Mouse (Mus musculus): ENCODE measurements around the gene Tcn2.
"Not testable (repeated sequence)": the region's sequence is repeated elsewhere in the genome, so short reads cannot be mapped to it uniquely, and the experiment has no call there.

Tcn2 gene

DNA sequence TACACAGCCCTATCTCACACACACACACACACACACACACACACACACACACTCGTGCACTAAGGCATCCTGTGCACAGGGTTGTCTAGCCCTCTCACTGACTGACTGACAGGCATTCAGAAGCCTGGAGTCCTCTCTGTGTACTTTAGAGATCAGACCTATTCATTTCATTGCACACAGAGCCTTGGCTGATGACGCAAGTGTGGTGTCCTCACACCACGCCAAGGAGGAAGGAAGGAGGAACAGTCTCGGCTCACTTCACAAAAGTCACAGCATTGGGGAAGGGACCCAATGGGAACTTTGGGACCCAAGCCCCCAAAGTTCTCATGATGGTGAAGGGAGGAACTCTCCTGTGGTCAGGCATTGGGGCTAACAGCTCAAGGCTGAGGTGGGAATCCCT lies 1.9 kb downstream of the Tcn2 start:
- no peak for DNase-seq (ENCODE audit: low spot score in 2 of 2)

GRCm38 (mm10) chr11:3925916-3926315 lies 6.0 kb downstream of the Tcn2 start:
- DNase-seq (ENCODE audit: low spot score in 2 of 2) = no peak

DNA sequence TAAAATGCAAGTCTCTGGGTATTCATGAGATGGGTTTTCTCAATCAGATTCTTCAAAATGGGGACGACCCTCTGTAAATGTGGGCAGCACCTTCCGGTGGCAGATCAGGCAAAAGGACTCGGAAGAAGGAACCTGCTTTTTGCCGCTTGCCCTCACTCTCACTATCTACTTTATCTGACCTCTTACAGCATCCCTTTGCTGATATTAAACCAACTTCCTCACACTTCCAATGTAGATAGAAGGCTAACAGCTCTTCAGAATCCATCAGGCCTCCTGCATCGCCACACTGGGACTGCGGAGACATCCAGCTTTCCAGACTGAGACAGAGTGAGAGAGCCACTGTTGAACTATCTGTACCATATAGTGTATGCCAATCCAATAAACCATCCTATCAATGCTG lies 9.2 kb downstream of the Tcn2 start:
- DNase-seq (ENCODE audit: low spot score in 2 of 2) = no peak

DNA sequence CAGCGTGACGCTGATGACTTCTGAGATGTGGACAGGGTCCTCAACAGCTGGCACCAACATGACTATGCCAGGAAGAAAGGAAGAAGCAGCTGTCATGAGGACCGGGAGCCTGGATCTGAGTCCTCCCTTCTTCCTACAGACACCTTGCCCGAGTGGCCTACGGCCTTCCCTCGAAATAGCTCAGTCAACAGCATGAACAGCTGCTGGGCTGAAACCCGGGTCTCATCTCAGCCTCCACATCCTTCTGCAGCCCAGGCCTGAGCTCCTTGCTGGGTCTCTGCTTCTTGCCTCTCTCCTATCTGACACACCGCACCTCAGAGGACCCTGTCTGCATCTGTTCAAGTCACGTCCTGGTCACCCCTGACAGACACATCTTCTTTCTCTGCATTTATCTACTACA lies 9.8 kb downstream of the Tcn2 start:
- DNase-seq (ENCODE audit: low spot score in 2 of 2) = no peak

- peak in 1 of 2 experiments; percentile 52 for DNase-seq (ENCODE audit: low spot score in 2 of 2)
Measured at GRCm38 (mm10) chr11:3921281-3921850, 10.6 kb downstream of the Tcn2 start.

- DNase-seq (ENCODE audit: low spot score in 2 of 2) = no peak
Measured at GRCm38 (mm10) chr11:3920476-3920875, 11.5 kb downstream of the Tcn2 start.

- peak in 1 of 2 experiments; percentile 16 for DNase-seq (ENCODE audit: low spot score in 2 of 2)
Measured at GRCm38 (mm10) chr11:3918738-3919137, 13.2 kb downstream of the Tcn2 start.

- DNase-seq (ENCODE audit: low spot score in 2 of 2) = peak; percentile 37 to 79
Measured at GRCm38 (mm10) chr11:3914109-3914840, 17.7 kb downstream of the Tcn2 start, which contains the start of gene Slc35e4. TSS of gene Slc35e4 (minus strand) at chr11:3914664.

DNA sequence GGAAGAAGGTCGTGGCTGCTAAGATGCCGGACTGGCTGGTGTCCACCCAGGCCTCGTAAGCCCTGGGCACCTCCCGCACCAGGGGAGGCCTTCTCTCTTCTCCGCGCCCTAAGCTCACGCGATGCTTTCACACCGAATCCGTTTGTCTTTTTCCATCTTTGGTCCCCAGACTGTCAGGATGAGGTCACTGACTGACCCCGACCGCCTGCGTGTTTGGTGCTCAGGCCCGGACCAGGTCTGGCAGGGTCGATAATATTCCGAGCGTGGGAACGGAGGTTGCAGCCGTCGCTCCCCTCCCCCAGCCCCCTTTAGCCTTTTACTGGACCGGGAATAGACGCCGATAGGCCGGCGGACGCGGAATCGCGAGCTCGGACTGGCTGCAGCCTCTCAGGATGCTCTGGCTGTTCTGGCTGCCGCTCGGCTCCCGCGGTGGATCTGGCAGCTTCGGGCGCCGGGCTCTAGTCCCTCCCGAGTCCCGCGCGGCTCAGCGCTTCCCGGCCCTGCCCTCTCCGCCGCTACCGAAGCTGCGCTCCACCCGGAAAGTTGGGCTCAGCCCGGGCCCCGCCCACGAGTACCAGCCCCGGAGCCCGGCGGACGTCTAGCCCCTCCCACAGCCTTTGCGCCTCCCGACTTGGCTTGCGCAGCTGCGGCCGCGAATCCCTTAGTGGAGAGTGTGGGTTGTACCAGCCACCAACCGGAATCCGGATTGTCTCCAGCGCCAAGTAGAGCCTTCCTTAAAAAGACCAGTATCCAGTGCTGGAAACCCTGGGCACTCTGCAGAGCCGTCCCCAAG lies 18.4 kb downstream of the Tcn2 start:
- DNase-seq (ENCODE audit: low spot score in 2 of 2) = peak; percentile 71 to 76

GRCm38 (mm10) chr11:3912875-3913271 lies 19.1 kb downstream of the Tcn2 start:
- DNase-seq (ENCODE audit: low spot score in 2 of 2) = peak; percentile 9 to 14

- DNase-seq (ENCODE audit: low spot score in 2 of 2) = no peak
Measured at GRCm38 (mm10) chr11:3912100-3912874, 19.7 kb downstream of the Tcn2 start.

DNA sequence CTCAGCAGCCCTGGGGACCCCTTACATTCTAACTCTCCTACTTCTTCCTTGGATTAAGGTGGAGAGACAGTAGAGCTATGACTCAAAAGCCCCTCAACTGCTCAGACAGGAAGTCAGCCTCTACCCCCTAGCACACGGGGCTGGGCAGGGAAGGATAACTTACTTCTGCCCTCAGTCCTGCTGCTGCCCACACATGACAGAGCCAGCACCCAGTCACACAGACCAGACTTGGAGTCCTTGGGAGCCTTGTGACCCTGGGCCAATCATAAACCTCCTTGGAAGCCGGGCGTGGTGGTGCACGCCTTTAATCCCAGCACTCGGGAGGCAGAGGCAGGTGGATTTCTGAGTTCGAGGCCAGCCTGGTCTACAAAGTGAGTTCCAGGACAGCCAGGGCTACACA lies 20.5 kb downstream of the Tcn2 start:
- not testable (repeated sequence) for DNase-seq (ENCODE audit: low spot score in 2 of 2)

DNA sequence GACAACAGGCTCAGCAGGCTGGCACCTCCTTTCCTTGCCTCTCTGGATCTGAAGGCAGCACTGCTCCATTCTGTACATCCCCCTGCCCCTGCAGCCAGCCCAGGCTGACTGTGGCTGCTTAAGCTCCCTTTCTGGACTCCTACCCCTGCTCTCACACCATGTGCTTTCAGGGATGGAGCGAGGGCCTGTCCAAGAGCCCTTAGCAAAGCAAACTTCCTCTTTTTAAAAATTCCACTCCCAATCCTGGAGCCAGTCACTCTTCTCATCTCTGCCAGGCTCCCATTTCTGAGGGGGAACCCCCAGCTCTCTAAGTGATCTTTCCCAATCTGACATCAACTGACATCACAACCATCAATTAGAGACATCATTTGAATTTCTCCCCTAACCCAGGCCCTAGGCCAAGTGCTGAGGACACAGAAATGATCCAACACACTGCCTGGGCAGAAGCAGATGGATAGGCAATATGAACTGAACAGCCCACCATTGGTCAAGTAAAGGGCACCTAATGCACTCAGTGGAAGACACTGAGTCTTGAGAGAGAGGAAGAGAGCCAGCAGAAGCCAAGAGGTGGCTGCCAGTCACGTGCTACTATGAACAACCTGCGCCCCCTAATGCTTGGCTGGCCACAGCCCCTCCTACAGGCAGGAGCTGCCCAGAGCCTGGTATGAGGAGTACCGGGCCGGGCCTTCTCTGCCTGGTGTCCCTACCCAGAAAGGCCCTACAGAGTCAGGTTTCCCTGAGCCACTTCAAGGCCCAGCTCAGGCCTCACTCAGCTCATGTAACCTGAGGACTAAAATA lies 21.2 kb downstream of the Tcn2 start:
- no peak for DNase-seq (ENCODE audit: low spot score in 2 of 2)

- DNase-seq (ENCODE audit: low spot score in 2 of 2) = no peak
Measured at GRCm38 (mm10) chr11:3909236-3909635, 22.7 kb downstream of the Tcn2 start.

- DNase-seq (ENCODE audit: low spot score in 2 of 2) = no peak
Measured at GRCm38 (mm10) chr11:3905446-3905845, 26.5 kb downstream of the Tcn2 start.

DNA sequence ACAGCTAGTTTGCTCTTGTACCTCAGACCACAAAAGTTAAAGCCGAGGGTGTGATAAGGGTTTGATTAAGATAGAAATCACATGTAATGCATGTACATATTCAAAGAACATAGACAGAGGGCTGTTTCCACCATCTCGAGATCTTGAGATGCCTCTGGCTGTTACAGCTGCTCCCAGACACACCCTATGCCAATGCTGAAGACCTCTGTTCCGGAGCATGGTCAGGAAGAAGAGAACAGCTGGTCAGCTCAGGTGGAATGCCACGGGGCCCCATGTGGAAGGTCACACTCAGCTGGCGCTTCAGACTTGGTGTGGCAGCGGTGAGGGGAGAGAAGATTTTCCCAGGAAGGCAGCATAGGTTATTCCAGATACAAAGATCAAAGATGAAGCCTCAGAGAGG lies 27.3 kb downstream of the Tcn2 start:
- DNase-seq (ENCODE audit: low spot score in 2 of 2) = no peak

- DNase-seq (ENCODE audit: low spot score in 2 of 2) = no peak
Measured at GRCm38 (mm10) chr11:3903046-3903445, 28.9 kb downstream of the Tcn2 start.

DNA sequence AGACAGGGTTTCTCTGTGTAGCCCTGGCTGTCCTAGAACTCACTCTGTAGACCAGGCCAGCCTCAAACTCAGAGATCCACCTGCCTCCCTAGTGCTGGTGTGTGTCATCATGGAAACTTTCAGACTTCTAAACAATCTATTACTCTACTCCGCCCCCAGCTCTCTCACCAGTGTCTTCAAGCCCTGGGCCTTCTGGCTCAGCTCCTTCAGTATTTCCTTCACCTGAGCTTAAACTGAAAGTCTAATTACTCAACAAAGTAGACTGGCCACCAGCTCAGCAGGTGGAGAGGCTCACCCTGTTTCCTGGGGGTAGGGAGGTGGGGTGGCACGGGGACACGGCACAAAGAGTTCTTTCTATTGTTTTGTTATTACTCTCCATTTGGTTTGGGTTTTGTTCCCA lies 29.4 kb downstream of the Tcn2 start:
- DNase-seq (ENCODE audit: low spot score in 2 of 2) = no peak

DNA sequence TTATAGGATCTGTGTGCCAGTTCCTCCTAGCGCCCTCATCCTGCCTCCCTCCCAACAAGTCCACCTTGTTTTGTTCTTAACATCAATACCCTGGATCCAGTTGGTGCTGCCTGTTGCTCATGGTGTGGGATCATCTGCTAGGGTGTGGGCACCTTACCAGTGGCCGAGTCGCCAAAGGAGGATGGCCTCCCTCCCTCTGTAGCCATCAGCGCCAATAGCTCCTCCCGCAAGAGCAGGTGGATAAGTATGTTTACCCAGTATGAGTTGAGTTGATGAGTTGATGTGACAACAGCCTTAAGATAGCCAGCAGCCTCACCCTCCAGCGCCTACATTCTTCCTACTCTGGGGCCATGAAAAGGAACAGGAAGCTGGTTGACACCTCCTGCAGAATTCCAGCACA lies 31.7 kb downstream of the Tcn2 start:
- no peak for DNase-seq (ENCODE audit: low spot score in 2 of 2)

GRCm38 (mm10) chr11:3895933-3896332 lies 36.0 kb downstream of the Tcn2 start:
- DNase-seq (ENCODE audit: low spot score in 2 of 2) = no peak

DNA sequence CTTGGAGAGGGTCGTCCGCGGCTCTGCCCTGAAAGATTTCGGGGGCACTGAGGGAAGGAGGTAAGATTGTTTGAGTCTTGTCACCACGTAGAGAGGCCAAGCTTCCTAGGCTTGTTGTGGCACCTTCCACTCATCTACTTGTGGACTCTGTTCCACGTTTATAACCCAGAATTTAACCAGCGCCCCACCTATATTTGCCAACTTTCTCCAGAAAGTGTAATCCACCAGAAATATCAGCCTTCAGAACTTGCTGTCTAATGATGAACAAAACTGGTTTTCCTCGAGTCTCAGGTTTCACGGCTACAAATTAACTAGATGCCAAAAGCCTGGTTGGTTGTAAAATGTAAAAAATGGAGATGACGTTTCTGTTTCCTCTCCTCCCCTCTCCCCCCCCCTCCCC lies 36.5 kb downstream of the Tcn2 start:
- DNase-seq (ENCODE audit: low spot score in 2 of 2) = no peak

Measured in thymus, postnatal 10 days (tissue).